Mouse (Mus musculus) limb, embryonic 12.5 days (tissue): Measurements from ENCODE around the gene Morn2. TPM values are rescaled to one million over a fixed set of nuclear protein-coding genes. Genes with fewer than 3 reads are reported as not detected.
A peak's percentile ranks its signal among the peaks of the same experiment; 100 is the strongest.

Experiments used
- ATAC-seq: fragments of 200-750 bp; cut with Nextera tagmentation; 2 replicates; pipeline ENCODE4 v1.8.0; 2017; ENCODE audit warnings: low read depth, moderate TSS enrichment; ENCODE audit not compliant: insufficient number of reproducible peaks, insufficient read depth, low FRiP score, low TSS enrichment
- H3K27ac ChIP-seq: fragments of 300-500 bp; sonication (generic); 2 replicates; pipeline ENCODE4 v1.5.1; 2016; ENCODE audit warnings: mild to moderate bottlenecking, moderate library complexity
- H3K27me3 ChIP-seq: fragments of 300-500 bp; sonication (generic); 2 replicates; pipeline ENCODE4 v1.6.1; 2016; ENCODE audit warnings: mild to moderate bottlenecking, moderate library complexity
- H3K36me3 ChIP-seq: fragments of 300-500 bp; sonication (generic); 2 replicates; pipeline ENCODE4 v1.6.1; 2016; ENCODE audit warnings: mild to moderate bottlenecking, moderate library complexity
- H3K4me1 ChIP-seq: fragments of 300-500 bp; sonication (generic); replicated peaks from 2 replicates; pipeline ENCODE4 v1.6.1; 2016
- H3K4me2 ChIP-seq: fragments of 300-500 bp; sonication (generic); 2 replicates; pipeline ENCODE4 v1.6.1; 2016; ENCODE audit warnings: mild to moderate bottlenecking, moderate library complexity
- H3K4me3 ChIP-seq: fragments of 300-500 bp; sonication (generic); replicated peaks from 2 replicates; pipeline ENCODE4 v1.5.1; 2016; ENCODE audit warnings: mild to moderate bottlenecking
- H3K9ac ChIP-seq: fragments of 300-500 bp; sonication (generic); replicated peaks from 2 replicates; pipeline ENCODE4 v1.6.1; 2016; ENCODE audit warnings: mild to moderate bottlenecking, moderate library complexity
- H3K9me3 ChIP-seq: fragments of 300-500 bp; sonication (generic); 2 replicates; pipeline ENCODE4 v1.6.1; 2016; ENCODE audit warnings: mild to moderate bottlenecking, moderate library complexity
- WGBS: fragments of 180-500 bp; shearing (Covaris S2); methylation state at CpG from one replicate; pipeline ENCODE4 v1.1.7; 2016; 5-methylcytosine and 5-hydroxymethylcytosine counted together
- polyA plus RNA-seq: library from polyadenylated mRNA; unstranded; fragments of >200 nt; fragmentation: Nextera tagmentation; extraction: Ambion mirVana; gene quantifications from 2 replicates; pipeline ENCODE4 v1.2.1, GENCODE M21; 2016

The Morn2 gene
- polyA plus RNA-seq, 1 experiment from 2014 or later = 21.8 TPM

- no peaks in the 10 kb centered on the region; the same call in 1 of the 2 replicates for H3K9me3 ChIP-seq
- H3K4me1 ChIP-seq = no peaks in the 10 kb centered on the region
- no peak overlapping the region for H3K4me3 ChIP-seq
- H3K36me3 ChIP-seq = no peaks in the 10 kb centered on the region
- no peak overlapping the region for H3K4me2 ChIP-seq
- ATAC-seq = no peak
- H3K9ac ChIP-seq = no peak overlapping the region
- H3K27ac ChIP-seq = no peak overlapping the region
- WGBS = 77% methylated on average over 7 of the region's 7 CpGs
- H3K27me3 ChIP-seq = no peaks in the 10 kb centered on the region
Observed at GRCm38 (mm10) chr17:80324521-80324920, 34.5 kb downstream of the Morn2 start.

GRCm38 (mm10) chr17:80325456-80325855 is 35.5 kb downstream of the Morn2 start:
- H3K27me3 ChIP-seq = no peaks in the 10 kb centered on the region
- 85% methylated on average over 5 of the region's 5 CpGs for WGBS
- H3K27ac ChIP-seq = no peak overlapping the region
- no peak overlapping the region for H3K9ac ChIP-seq
- no peak for ATAC-seq
- no peaks in the 10 kb centered on the region for H3K36me3 ChIP-seq
- H3K4me2 ChIP-seq = no peak overlapping the region
- H3K4me3 ChIP-seq = no peak overlapping the region
- H3K4me1 ChIP-seq = no peaks in the 10 kb centered on the region
- no peaks in the 10 kb centered on the region; the same call in 1 of the 2 replicates for H3K9me3 ChIP-seq

DNA sequence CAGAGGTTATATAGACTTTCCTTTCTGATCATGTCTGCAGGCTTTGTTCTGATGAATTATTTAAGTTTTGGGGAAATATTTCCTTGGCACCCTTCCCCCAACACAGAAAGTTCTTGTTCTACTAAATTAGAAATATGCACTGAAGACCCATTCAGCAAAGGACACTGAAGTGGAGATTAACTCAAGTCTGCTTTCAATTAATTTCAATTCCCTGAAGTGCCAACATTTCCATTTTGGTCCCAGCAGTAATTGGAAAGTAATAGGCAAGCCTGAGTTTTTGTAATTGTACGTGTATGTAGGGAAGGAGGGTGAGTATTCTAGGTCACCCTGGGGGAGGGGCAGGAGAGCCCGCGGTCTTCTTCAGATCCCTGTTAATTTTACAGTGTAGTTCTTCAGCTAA is 36.4 kb downstream of the Morn2 start:
- no peak overlapping the region for H3K4me2 ChIP-seq
- no peaks in the 10 kb centered on the region; the same call in 1 of the 2 replicates for H3K9me3 ChIP-seq
- no peaks in the 10 kb centered on the region for H3K4me1 ChIP-seq
- H3K9ac ChIP-seq = no peak overlapping the region
- no peak overlapping the region for H3K27ac ChIP-seq
- H3K36me3 ChIP-seq = no peaks in the 10 kb centered on the region
- no peaks in the 10 kb centered on the region for H3K27me3 ChIP-seq
- whole genome bisulfite sequencing = 55% methylated on average over 3 of the region's 3 CpGs
- no peak for ATAC-seq
- no peak overlapping the region for H3K4me3 ChIP-seq

- no peaks in the 10 kb centered on the region for H3K4me1 ChIP-seq
- H3K4me2 ChIP-seq = no peak overlapping the region
- no peak overlapping the region for H3K9ac ChIP-seq
- 86% methylated on average over 2 of the region's 2 CpGs for WGBS
- no peaks in the 10 kb centered on the region for H3K27me3 ChIP-seq
- H3K36me3 ChIP-seq = no peaks in the 10 kb centered on the region
- no peak for ATAC-seq
- no peaks in the 10 kb centered on the region for H3K9me3 ChIP-seq
- H3K4me3 ChIP-seq = no peak overlapping the region
- H3K27ac ChIP-seq = no peak overlapping the region
Observed at GRCm38 (mm10) chr17:80332386-80332785, 42.4 kb downstream of the Morn2 start.

DNA sequence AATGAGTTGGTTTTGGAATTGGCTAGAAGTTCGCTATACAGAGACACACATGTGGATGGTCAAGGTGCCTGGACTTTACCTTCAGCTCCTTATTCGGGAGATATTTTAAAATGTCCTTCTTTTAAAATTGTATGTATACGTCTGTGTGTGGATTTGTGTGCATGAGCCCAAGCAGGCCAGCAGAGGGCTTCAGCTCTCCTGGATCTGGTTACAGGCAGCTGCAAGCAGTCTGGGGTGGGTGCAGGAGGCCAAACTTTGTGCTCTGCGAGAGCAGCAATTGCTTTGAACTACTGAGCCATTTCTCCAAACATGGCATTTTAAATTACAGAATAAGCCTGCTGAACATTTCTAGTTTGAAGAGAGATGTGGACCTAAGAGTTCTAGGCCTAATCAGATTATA is 55.3 kb downstream of the Morn2 start:
- no peak for ATAC-seq
- Histone ChIP-seq H3K4me3 (no peak overlapping the region), H3K9me3 (0 out of 2 replicates have a peak, but pooled peaks cover 3% of the 10 kb centered on the region), H3K27ac (no peak overlapping the region), H3K4me2 (no peak overlapping the region), H3K4me1 (no peaks in the 10 kb centered on the region; the same call in 1 of the 2 replicates), H3K27me3 (no peaks in the 10 kb centered on the region), H3K36me3 (no peaks in the 10 kb centered on the region), H3K9ac (no peak overlapping the region)
- WGBS = 79% methylated on average over 4 of the region's 4 CpGs

DNA sequence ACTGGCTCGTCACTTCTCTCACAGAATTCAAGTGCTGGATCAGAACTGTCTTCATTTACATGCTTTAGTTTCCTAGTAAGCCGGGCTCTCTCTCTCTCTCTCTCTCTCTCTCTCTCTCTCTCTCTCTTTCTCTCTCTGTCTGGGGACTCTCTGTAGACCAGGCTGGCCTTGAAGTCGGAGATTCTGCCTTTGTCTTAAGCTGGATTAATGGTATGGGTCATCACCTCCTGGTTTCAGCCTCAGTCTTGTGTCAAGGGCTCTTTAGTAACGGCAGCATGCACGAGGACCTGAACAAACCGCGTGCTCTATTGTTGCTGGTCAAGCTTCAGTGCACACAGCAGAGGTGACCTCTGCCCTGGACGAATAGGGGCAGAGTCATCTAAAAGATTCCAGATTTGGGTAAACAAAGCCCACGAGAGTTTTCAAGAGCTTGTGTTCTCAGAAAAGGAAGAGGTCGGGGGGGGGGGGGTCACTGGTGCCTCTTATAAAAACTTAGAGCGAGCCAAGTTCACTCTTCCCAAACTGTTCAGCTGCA is 56.7 kb downstream of the Morn2 start:
- 72% methylated on average over 11 of the region's 11 CpGs for WGBS
- H3K4me2 ChIP-seq = no peak overlapping the region
- H3K27me3 ChIP-seq = no peaks in the 10 kb centered on the region
- no peaks in the 10 kb centered on the region; the same call in 1 of the 2 replicates for H3K4me1 ChIP-seq
- H3K36me3 ChIP-seq = no peaks in the 10 kb centered on the region
- no peak overlapping the region for H3K9ac ChIP-seq
- 0 out of 2 replicates have a peak, but pooled peaks cover 3% of the 10 kb centered on the region for H3K9me3 ChIP-seq
- H3K4me3 ChIP-seq = no peak overlapping the region
- no peak for ATAC-seq
- 0 out of 2 replicates have a peak overlapping the region, but pooled peaks have one; percentile 37 for H3K27ac ChIP-seq

Other genes starting within 250 kb of the Morn2 start
- gene Hnrnpll, start 227.9 kb upstream of the Morn2 start, polyA plus RNA-seq = 112 and 114 TPM in 2 replicates
- 14.9 and 15.3 TPM in 2 replicates for gene Galm, start 162.7 kb upstream of the Morn2 start, polyA plus RNA-seq
- gene Srsf7, start 82.9 kb upstream of the Morn2 start, polyA plus RNA-seq = 834 and 852 TPM in 2 replicates
- not detected in 2 replicates for gene Ttc39d, start 82.7 kb upstream of the Morn2 start, polyA plus RNA-seq
- 36.2 and 41.1 TPM in 2 replicates for gene Gemin6, start 65.8 kb upstream of the Morn2 start, polyA plus RNA-seq
- 27.0 and 28.5 TPM in 2 replicates for gene Dhx57, start 273 bp downstream of the Morn2 start, polyA plus RNA-seq
- 0.58 and 2.1 TPM in 2 replicates for gene Arhgef33, start 17.2 kb downstream of the Morn2 start, polyA plus RNA-seq
- 1.0 and 2.9 TPM in 2 replicates for gene Gm10190, start 83.3 kb downstream of the Morn2 start, polyA plus RNA-seq
- 6.1 and 6.5 TPM in 2 replicates for gene Sos1, start 190.2 kb downstream of the Morn2 start, polyA plus RNA-seq